Mouse (Mus musculus): Measurements from ENCODE around the gene Kcnj4. TPM values are rescaled to one million over a fixed set of nuclear protein-coding genes. Genes with fewer than 3 reads are reported as not detected.

The Kcnj4 gene
- total RNA-seq, 2 experiments from 2014 or later: 1.3 to 1.7 TPM

Small RNA genes within 50 kb of the gene (microRNA-seq; reads per million reads assigned to microRNA genes)
- gene Gm44302: 0 reads per million in 2 experiments

Other genes starting within 250 kb of the Kcnj4 start
- gene Baiap2l2, start 219.7 kb downstream of the Kcnj4 start, total RNA-seq (2021): 1 to 10 TPM; 1.3 to 2.0 TPM
- 1 to 10 TPM; 8.4 to 9.6 TPM for gene Pla2g6, start 176.9 kb downstream of the Kcnj4 start, total RNA-seq (2021)
- gene Maff, start 158.6 kb downstream of the Kcnj4 start, total RNA-seq (2021): 10 to 100 TPM in 1 of 2 experiments, 1 to 10 TPM in 1; 9.8 to 10.2 TPM
- 10 to 100 TPM; 68.1 to 73.4 TPM for gene Tmem184b, start 101.7 kb downstream of the Kcnj4 start, total RNA-seq (2021)
- gene Csnk1e, start 49.7 kb downstream of the Kcnj4 start, total RNA-seq (2021): 100 to 1,000 TPM in 1 of 2 experiments, 10 to 100 TPM in 1; 99.6 to 108 TPM
- gene Kdelr3, start 11.2 kb upstream of the Kcnj4 start, total RNA-seq (2021): 10 to 100 TPM; 25.4 to 25.6 TPM
- gene Ddx17, start 41.5 kb upstream of the Kcnj4 start, total RNA-seq (2021): 100 to 1,000 TPM; 221 to 226 TPM
- gene Dmc1, start 99.9 kb upstream of the Kcnj4 start, total RNA-seq (2021): under 1 TPM; 0.31 to 0.86 TPM
- gene Fam227a, start 153.7 kb upstream of the Kcnj4 start, total RNA-seq (2021): 1 to 10 TPM; 1.0 to 1.2 TPM
- gene Cby1, start 154.0 kb upstream of the Kcnj4 start, total RNA-seq (2021): 10 to 100 TPM; 30.9 to 35.5 TPM
- 100 to 1,000 TPM; 150 to 159 TPM for gene Tomm22, start 165.6 kb upstream of the Kcnj4 start, total RNA-seq (2021)
- 10 to 100 TPM; 29.8 to 32.5 TPM for gene Josd1, start 182.7 kb upstream of the Kcnj4 start, total RNA-seq (2021)
- 10 to 100 TPM; 40.2 to 41.9 TPM for gene Gtpbp1, start 185.6 kb upstream of the Kcnj4 start, total RNA-seq (2021)
- gene Sun2, start 237.3 kb upstream of the Kcnj4 start, total RNA-seq (2021): 10 to 100 TPM; 54.7 to 62.3 TPM